Mouse (Mus musculus): ENCODE results near the gene Pkp1.

DNA sequence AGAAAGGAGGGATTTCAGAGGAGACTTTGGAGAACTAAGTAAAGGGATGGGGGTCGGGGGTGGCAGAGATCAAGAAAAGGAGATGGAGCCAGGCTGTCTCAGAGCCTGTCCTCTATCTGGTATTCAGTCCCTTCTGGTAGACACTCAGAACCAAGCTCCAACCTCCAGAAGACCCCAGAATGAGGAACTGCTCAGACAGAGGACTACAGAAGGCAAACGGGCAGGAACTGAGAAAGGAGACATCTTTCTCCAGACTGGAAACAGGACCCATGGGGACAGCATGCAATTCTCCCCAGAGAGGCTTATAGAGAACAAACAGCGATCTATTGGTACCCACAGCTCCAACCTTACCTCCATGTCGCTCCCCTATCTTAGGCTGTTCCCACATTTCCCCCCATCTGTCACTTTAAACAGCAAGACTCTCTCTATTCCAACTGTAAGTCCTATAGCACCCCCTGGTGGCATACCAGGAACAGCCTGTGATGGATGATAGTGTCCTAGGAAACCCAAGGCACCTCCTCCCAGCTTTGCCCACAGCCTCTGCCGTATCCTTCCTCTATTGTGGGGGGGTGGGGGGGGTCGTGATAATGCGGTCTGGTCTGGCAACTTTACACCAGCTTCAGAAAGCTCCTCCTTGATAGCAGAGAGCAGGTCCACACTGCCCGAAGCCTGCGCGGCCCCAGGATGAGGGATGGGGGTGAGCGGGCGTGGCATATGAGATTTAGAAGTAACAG, 25.7 kb upstream of the Pkp1 start:
- TF ChIP-seq CTCF (conservative IDR thresholded peaks at IDR 0.05; ENCODE audit: low read length) (peak; percentile 61), POU5F1 (IDR thresholded peaks at IDR 0.05; ENCODE audit: borderline replicate concordance, low read length) (no peak)
